Comparison of ENCODE assay signal across 10 mouse cellular contexts in the genomic region with DNA sequence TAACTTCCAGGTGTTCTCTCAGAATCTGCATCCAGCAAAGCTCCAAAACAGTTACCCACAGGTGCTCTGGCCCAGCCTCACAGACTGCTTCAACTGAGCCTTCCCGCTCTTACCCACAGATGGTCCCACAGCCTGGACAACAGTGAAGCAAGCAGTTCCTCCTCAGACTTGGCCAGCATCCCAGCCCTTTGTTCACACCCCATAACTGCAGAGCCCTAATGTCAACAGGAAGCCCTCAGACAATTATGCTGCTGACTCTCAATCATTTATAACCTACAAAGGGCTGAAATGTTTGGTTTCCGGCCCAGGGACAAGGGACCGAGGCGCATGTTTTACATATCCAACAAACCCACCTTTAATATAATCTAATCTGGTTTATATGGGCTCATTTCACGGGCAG. TPM values are rescaled to one million over a fixed set of nuclear protein-coding genes. Genes with fewer than 3 reads are reported as not detected.
A peak's percentile ranks its signal among the peaks of the same experiment; 100 is the strongest.
DNase-seq lines count a peak whose midpoint lies in the region; ATAC-seq and TF ChIP-seq lines count a peak whose summit lies in the region.
"Had no signal": no experiment of that assay in that cellular context is flagged by ENCODE, and none has a peak within 500 bp of the region (broad histone marks: within the 10 kb centered on the region; RNA-seq: fewer than 3 reads in every experiment).

No protein-coding gene starts in this region.

- ATAC-seq in forebrain, embryonic 13.5 days: peak; percentile 71
- no peak for ATAC-seq in forebrain, embryonic 11.5 days (replicated peaks; ENCODE audit: low FRiP score)
- ATAC-seq in heart, embryonic 13.5 days (ENCODE audit: extremely low read depth, insufficient number of reproducible peaks, low FRiP score, low TSS enrichment): no peak
- ATAC-seq in kidney, embryonic 14.5 days (ENCODE audit: low FRiP score, low TSS enrichment): peak; percentile 75
- peak; percentile 97 for ATAC-seq in lung, embryonic 14.5 days (ENCODE audit: insufficient read depth)

- H3K4me1 ChIP-seq in forebrain, embryonic 13.5 days: no peaks in the 10 kb centered on the region
- H3K4me1 ChIP-seq in forebrain, embryonic 11.5 days (replicated peaks; ENCODE audit: control insufficient read depth, insufficient read depth, low read length): no peaks in the 10 kb centered on the region
- H3K4me1 ChIP-seq in cerebellum, adult 2 months (ENCODE audit: control insufficient read depth, insufficient read depth, low read length): no peaks in the 10 kb centered on the region
- peaks cover 8% of the 10 kb centered on the region for H3K4me1 ChIP-seq in heart, embryonic 13.5 days
- 0 out of 2 replicates have a peak, but pooled peaks cover 5% of the 10 kb centered on the region for H3K4me1 ChIP-seq in kidney, embryonic 14.5 days (ENCODE audit: control insufficient read depth, insufficient read depth, low read length)
- H3K4me1 ChIP-seq in lung, embryonic 14.5 days (ENCODE audit: insufficient read depth): peaks cover 16% of the 10 kb centered on the region
- H3K4me1 ChIP-seq: limb, embryonic 15.5 days had no signal

- no peaks in the 10 kb centered on the region for H3K36me3 ChIP-seq in forebrain, embryonic 13.5 days (ENCODE audit: poor library complexity, severe bottlenecking)
- no peaks in the 10 kb centered on the region for H3K36me3 ChIP-seq in forebrain, embryonic 11.5 days (ENCODE audit: control insufficient read depth, insufficient read depth, low read length)
- no peaks in the 10 kb centered on the region for H3K36me3 ChIP-seq in heart, embryonic 13.5 days
- no peaks in the 10 kb centered on the region for H3K36me3 ChIP-seq in kidney, embryonic 14.5 days (ENCODE audit: control insufficient read depth, insufficient read depth, low read length)
- H3K36me3 ChIP-seq in lung, embryonic 14.5 days (ENCODE audit: insufficient read depth): no peaks in the 10 kb centered on the region
- H3K36me3 ChIP-seq: limb, embryonic 15.5 days had no signal

- H3K27ac ChIP-seq in forebrain, embryonic 13.5 days: no peak overlapping the region
- H3K27ac ChIP-seq in forebrain, embryonic 11.5 days (ENCODE audit: low read depth, low read length): no peak overlapping the region
- H3K27ac ChIP-seq in cerebellum, adult 2 months (ENCODE audit: insufficient read depth, low read length): no peak overlapping the region
- 0 out of 2 replicates have a peak overlapping the region, but pooled peaks have one; percentile 16 for H3K27ac ChIP-seq in heart, embryonic 13.5 days (replicated peaks)
- no peak overlapping the region for H3K27ac ChIP-seq in kidney, embryonic 14.5 days (ENCODE audit: low read depth, low read length)
- H3K27ac ChIP-seq in lung, embryonic 14.5 days (ENCODE audit: low read depth): peak overlapping the region; percentile 49
- H3K27ac ChIP-seq: limb, embryonic 15.5 days had no signal

- WGBS in forebrain, embryonic 13.5 days: 51% methylated on average over 5 of the region's 5 CpGs
- 86% methylated on average over 5 of the region's 5 CpGs for WGBS in forebrain, embryonic 11.5 days
- WGBS in cerebellum, adult 2 months: 33% methylated on average over 5 of the region's 5 CpGs
- 44% methylated on average over 5 of the region's 5 CpGs for WGBS in heart, embryonic 13.5 days
- WGBS in kidney, embryonic 14.5 days: 68% methylated on average over 5 of the region's 5 CpGs
- 23% methylated on average over 5 of the region's 5 CpGs for WGBS in lung, embryonic 14.5 days

- no peak overlapping the region for H3K4me3 ChIP-seq in forebrain, embryonic 13.5 days
- H3K4me3 ChIP-seq in forebrain, embryonic 11.5 days (ENCODE audit: low read depth, low read length): no peak overlapping the region
- no peak overlapping the region for H3K4me3 ChIP-seq in cerebellum, adult 2 months (replicated peaks; ENCODE audit: insufficient read depth, low read depth, low read length)
- no peak overlapping the region for H3K4me3 ChIP-seq in heart, embryonic 13.5 days
- H3K4me3 ChIP-seq in kidney, embryonic 14.5 days (ENCODE audit: low read length): no peak overlapping the region
- H3K4me3 ChIP-seq in lung, embryonic 14.5 days (ENCODE audit: low read depth, low read length): no peak overlapping the region
- H3K4me3 ChIP-seq: limb, embryonic 15.5 days had no signal

- H3K9me3 ChIP-seq in forebrain, embryonic 13.5 days (replicated peaks): no peaks in the 10 kb centered on the region
- no peaks in the 10 kb centered on the region for H3K9me3 ChIP-seq in forebrain, embryonic 11.5 days (ENCODE audit: control insufficient read depth, low read length)
- no peaks in the 10 kb centered on the region for H3K9me3 ChIP-seq in heart, embryonic 13.5 days
- H3K9me3 ChIP-seq in kidney, embryonic 14.5 days (ENCODE audit: control insufficient read depth, low read length): no peaks in the 10 kb centered on the region
- H3K9me3 ChIP-seq in lung, embryonic 14.5 days (ENCODE audit: low read depth, low read length): no peaks in the 10 kb centered on the region
- H3K9me3 ChIP-seq: limb, embryonic 15.5 days had no signal

- no peak overlapping the region for H3K4me2 ChIP-seq in forebrain, embryonic 13.5 days
- no peak overlapping the region for H3K4me2 ChIP-seq in forebrain, embryonic 11.5 days (ENCODE audit: low read depth, low read length, severe bottlenecking)
- no peak overlapping the region for H3K4me2 ChIP-seq in heart, embryonic 13.5 days
- no peak overlapping the region for H3K4me2 ChIP-seq in kidney, embryonic 14.5 days (replicated peaks; ENCODE audit: low read depth, low read length)
- no peak overlapping the region for H3K4me2 ChIP-seq in lung, embryonic 14.5 days
- H3K4me2 ChIP-seq: limb, embryonic 15.5 days had no signal

- no peak overlapping the region for H3K9ac ChIP-seq in forebrain, embryonic 13.5 days
- H3K9ac ChIP-seq in forebrain, embryonic 11.5 days (ENCODE audit: low read length): no peak overlapping the region
- no peak overlapping the region for H3K9ac ChIP-seq in heart, embryonic 13.5 days
- no peak overlapping the region for H3K9ac ChIP-seq in kidney, embryonic 14.5 days (ENCODE audit: low read depth, low read length)
- no peak overlapping the region for H3K9ac ChIP-seq in lung, embryonic 14.5 days
- H3K9ac ChIP-seq: limb, embryonic 15.5 days had no signal

- no peak for DNase-seq in forebrain, embryonic 11.5 days (ENCODE audit: low spot score)
- DNase-seq in B cell, adult 2 months: peak; percentile 62 to 70
- DNase-seq in cerebellum, adult 2 months: peak; percentile 70 to 79
- peak; percentile 98 for DNase-seq in lung, embryonic 14.5 days
- peak; percentile 80 to 85 for DNase-seq in spleen, postnatal 36 days (ENCODE audit: low spot score in 2 of 2)

- no peak for TF ChIP-seq POLR2A in cerebellum, adult 2 months (IDR thresholded peaks at IDR 0.05; ENCODE audit: borderline replicate concordance, insufficient read depth, low read length)

- TF ChIP-seq CTCF in cerebellum, adult 2 months (IDR thresholded peaks at IDR 0.05; ENCODE audit: borderline replicate concordance, insufficient read depth, low read depth, low read length): no peak
- no peak for TF ChIP-seq CTCF in lung, embryonic 14.5 days (IDR thresholded peaks at IDR 0.05; ENCODE audit: low read depth)

- no peaks in the 10 kb centered on the region for H3K27me3 ChIP-seq in forebrain, embryonic 13.5 days
- no peaks in the 10 kb centered on the region for H3K27me3 ChIP-seq in forebrain, embryonic 11.5 days (ENCODE audit: control insufficient read depth, insufficient read depth, low read length)
- no peaks in the 10 kb centered on the region for H3K27me3 ChIP-seq in cerebellum, adult 2 months (ENCODE audit: control insufficient read depth, insufficient read depth, low read length)
- H3K27me3 ChIP-seq in heart, embryonic 13.5 days (replicated peaks): no peaks in the 10 kb centered on the region; the same call in 1 of the 2 replicates
- H3K27me3 ChIP-seq in kidney, embryonic 14.5 days (ENCODE audit: control insufficient read depth, insufficient read depth, low read length): no peaks in the 10 kb centered on the region
- H3K27me3 ChIP-seq in lung, embryonic 14.5 days (ENCODE audit: insufficient read depth, low read length): no peaks in the 10 kb centered on the region
- H3K27me3 ChIP-seq: limb, embryonic 15.5 days had no signal

RNA-seq across cellular contexts. Expression of a gene that starts 30.1 kb away (rescaled TPM):
- polyA plus RNA-seq in forebrain, embryonic 13.5 days (2015; fragmentation: Nextera tagmentation; extraction: Ambion mirVana): not detected in 2 replicates
- polyA plus RNA-seq in forebrain, embryonic 11.5 days (2014; fragmentation: Nextera tagmentation; extraction: Ambion mirVana): not detected in 2 replicates
- polyA plus RNA-seq in cerebellum, adult 2 months (2012; rRNA removed): not detected in 2 replicates
- polyA plus RNA-seq in heart, embryonic 13.5 days (2015; fragmentation: Nextera tagmentation; extraction: Ambion mirVana): not detected in 2 replicates
- polyA plus RNA-seq in kidney, embryonic 14.5 days (2014; fragmentation: Nextera tagmentation; extraction: Ambion mirVana): not detected in 2 replicates
- polyA plus RNA-seq in lung, embryonic 14.5 days (2014; fragmentation: Nextera tagmentation; extraction: Ambion mirVana): not detected in 2 replicates
- polyA plus RNA-seq: C2C12 had no signal

RNA-seq across cellular contexts. Expression of a gene that starts 30.1 kb away (rescaled TPM):
- not detected in 2 replicates for polyA plus RNA-seq in forebrain, embryonic 13.5 days (2015; fragmentation: Nextera tagmentation; extraction: Ambion mirVana)
- polyA plus RNA-seq in forebrain, embryonic 11.5 days (2014; fragmentation: Nextera tagmentation; extraction: Ambion mirVana): not detected in 2 replicates
- polyA plus RNA-seq in cerebellum, adult 2 months (2012; rRNA removed): not detected in 2 replicates
- polyA plus RNA-seq in heart, embryonic 13.5 days (2015; fragmentation: Nextera tagmentation; extraction: Ambion mirVana): not detected in 2 replicates
- polyA plus RNA-seq in kidney, embryonic 14.5 days (2014; fragmentation: Nextera tagmentation; extraction: Ambion mirVana): not detected in 2 replicates
- polyA plus RNA-seq in lung, embryonic 14.5 days (2014; fragmentation: Nextera tagmentation; extraction: Ambion mirVana): not detected in 2 replicates
- polyA plus RNA-seq: C2C12; limb, embryonic 15.5 days had no signal

RNA-seq across cellular contexts. Expression of a gene that starts 31.1 kb away (rescaled TPM):
- polyA plus RNA-seq in forebrain, embryonic 13.5 days (2015; fragmentation: Nextera tagmentation; extraction: Ambion mirVana): not detected in 2 replicates
- polyA plus RNA-seq in forebrain, embryonic 11.5 days (2014; fragmentation: Nextera tagmentation; extraction: Ambion mirVana): not detected in 2 replicates
- 0.06 TPM in 1 of 2 replicates, not detected in the other for polyA plus RNA-seq in cerebellum, adult 2 months (2012; rRNA removed)
- not detected in 2 replicates for polyA plus RNA-seq in heart, embryonic 13.5 days (2015; fragmentation: Nextera tagmentation; extraction: Ambion mirVana)
- 0.23 TPM in 1 of 2 replicates, not detected in the other for polyA plus RNA-seq in kidney, embryonic 14.5 days (2014; fragmentation: Nextera tagmentation; extraction: Ambion mirVana)
- polyA plus RNA-seq in lung, embryonic 14.5 days (2014; fragmentation: Nextera tagmentation; extraction: Ambion mirVana): 0.14 and 0.15 TPM in 2 replicates
- polyA plus RNA-seq: C2C12; limb, embryonic 15.5 days had no signal

RNA-seq across cellular contexts. Expression of a gene that starts 34.7 kb away (rescaled TPM):
- 0.17 and 0.29 TPM in 2 replicates for polyA plus RNA-seq in forebrain, embryonic 13.5 days (2015; fragmentation: Nextera tagmentation; extraction: Ambion mirVana)
- 0.28 and 0.88 TPM in 2 replicates for polyA plus RNA-seq in forebrain, embryonic 11.5 days (2014; fragmentation: Nextera tagmentation; extraction: Ambion mirVana)
- 0.30 and 0.79 TPM in 2 replicates for polyA plus RNA-seq in cerebellum, adult 2 months (2012; rRNA removed)
- polyA plus RNA-seq in heart, embryonic 13.5 days (2015; fragmentation: Nextera tagmentation; extraction: Ambion mirVana): 0.45 and 0.60 TPM in 2 replicates
- 0.64 and 0.76 TPM in 2 replicates for polyA plus RNA-seq in kidney, embryonic 14.5 days (2014; fragmentation: Nextera tagmentation; extraction: Ambion mirVana)
- polyA plus RNA-seq in lung, embryonic 14.5 days (2014; fragmentation: Nextera tagmentation; extraction: Ambion mirVana): 1.2 TPM in 2 replicates
- polyA plus RNA-seq: C2C12 had no signal

Comparison
In these comparisons a context has a peak if more than half of its experiments do, and no peak if none do; other contexts are left out.
1. ATAC-seq: peak in forebrain, embryonic 13.5 days (single experiment), kidney, embryonic 14.5 days (single experiment) and lung, embryonic 14.5 days (single experiment); none in forebrain, embryonic 11.5 days (single experiment) and heart, embryonic 13.5 days (single experiment).
2. H3K27ac ChIP-seq: peak in heart, embryonic 13.5 days (single experiment) and lung, embryonic 14.5 days (single experiment); none in forebrain, embryonic 13.5 days (single experiment), forebrain, embryonic 11.5 days (single experiment), cerebellum, adult 2 months (single experiment) and kidney, embryonic 14.5 days (single experiment).